Mouse (Mus musculus): ENCODE data around the gene Ext2. TPM values are rescaled to one million over a fixed set of nuclear protein-coding genes. Genes with fewer than 3 reads are reported as not detected.
A peak's percentile ranks its signal among the peaks of the same experiment; 100 is the strongest.

Ext2 gene
- polyA plus RNA-seq, 1 experiment from 2014 or later, result 22.6 TPM

GRCm38 (mm10) chr2:93811812-93812211 lies 10.6 kb downstream of the Ext2 start:
- Histone ChIP-seq H3K4me1 (ENCODE audit: insufficient read depth) (no peaks in the 10 kb centered on the region), H3K9ac (replicated peaks) (no peak overlapping the region), H3K27me3 (ENCODE audit: insufficient read depth, low read length) (no peaks in the 10 kb centered on the region), H3K36me3 (replicated peaks; ENCODE audit: insufficient read depth, low read length) (peaks cover 8% of the 10 kb centered on the region; the same call in 1 of the 2 replicates), H3K4me2 (ENCODE audit: low read depth, low read length) (no peak overlapping the region), H3K4me3 (ENCODE audit: low read depth, low read length) (no peak overlapping the region), H3K27ac (ENCODE audit: low read depth) (no peak overlapping the region), H3K9me3 (ENCODE audit: low read length) (no peaks in the 10 kb centered on the region)
- peak; percentile 79 for DNase-seq
- TF ChIP-seq EP300 (IDR thresholded peaks at IDR 0.05; ENCODE audit: low read depth) (no peak), CTCF (IDR thresholded peaks at IDR 0.05; ENCODE audit: low read depth) (peak; percentile 95)
- ATAC-seq, result peak; percentile 84
- WGBS (ENCODE audit: insufficient replicate concordance), result 29% methylated on average over 4 of the region's 4 CpGs

- Histone ChIP-seq H3K4me1 (ENCODE audit: insufficient read depth) (no peaks in the 10 kb centered on the region), H3K9ac (replicated peaks) (no peak overlapping the region), H3K36me3 (replicated peaks; ENCODE audit: insufficient read depth, low read length) (peaks cover 9% of the 10 kb centered on the region; the same call in 1 of the 2 replicates), H3K4me3 (ENCODE audit: low read depth, low read length) (no peak overlapping the region), H3K27me3 (ENCODE audit: insufficient read depth, low read length) (no peaks in the 10 kb centered on the region), H3K4me2 (ENCODE audit: low read depth, low read length) (no peak overlapping the region), H3K27ac (ENCODE audit: low read depth) (no peak overlapping the region), H3K9me3 (ENCODE audit: low read length) (no peaks in the 10 kb centered on the region)
- TF ChIP-seq EP300 (IDR thresholded peaks at IDR 0.05; ENCODE audit: low read depth), result no peak
- TF ChIP-seq CTCF (IDR thresholded peaks at IDR 0.05; ENCODE audit: low read depth), result peak; percentile 83
- 5% methylated on average over 2 of the region's 2 CpGs for WGBS (ENCODE audit: insufficient replicate concordance)
- DNase-seq, result peak; percentile 46
- no peak for ATAC-seq
These were observed 12.4 kb downstream of the Ext2 start for GRCm38 (mm10) chr2:93809931-93810330.

- no peak overlapping the region for H3K9ac ChIP-seq (replicated peaks)
- peaks cover 7% of the 10 kb centered on the region; the same call in 1 of the 2 replicates for H3K36me3 ChIP-seq (replicated peaks; ENCODE audit: insufficient read depth, low read length)
- WGBS (ENCODE audit: insufficient replicate concordance), result 78% methylated on average over 5 of the region's 5 CpGs
- no peaks in the 10 kb centered on the region for H3K4me1 ChIP-seq (ENCODE audit: insufficient read depth)
- TF ChIP-seq CTCF (IDR thresholded peaks at IDR 0.05; ENCODE audit: low read depth), result no peak
- TF ChIP-seq EP300 (IDR thresholded peaks at IDR 0.05; ENCODE audit: low read depth), result no peak
- ATAC-seq (no peak), DNase-seq (no peak)
- H3K9me3 ChIP-seq (ENCODE audit: low read length), result no peaks in the 10 kb centered on the region
- no peaks in the 10 kb centered on the region for H3K27me3 ChIP-seq (ENCODE audit: insufficient read depth, low read length)
- H3K4me3 ChIP-seq (ENCODE audit: low read depth, low read length), result no peak overlapping the region
- H3K27ac ChIP-seq (ENCODE audit: low read depth), result no peak overlapping the region
- H3K4me2 ChIP-seq (ENCODE audit: low read depth, low read length), result no peak overlapping the region
These were observed 14.3 kb downstream of the Ext2 start for GRCm38 (mm10) chr2:93808071-93808470.

DNA sequence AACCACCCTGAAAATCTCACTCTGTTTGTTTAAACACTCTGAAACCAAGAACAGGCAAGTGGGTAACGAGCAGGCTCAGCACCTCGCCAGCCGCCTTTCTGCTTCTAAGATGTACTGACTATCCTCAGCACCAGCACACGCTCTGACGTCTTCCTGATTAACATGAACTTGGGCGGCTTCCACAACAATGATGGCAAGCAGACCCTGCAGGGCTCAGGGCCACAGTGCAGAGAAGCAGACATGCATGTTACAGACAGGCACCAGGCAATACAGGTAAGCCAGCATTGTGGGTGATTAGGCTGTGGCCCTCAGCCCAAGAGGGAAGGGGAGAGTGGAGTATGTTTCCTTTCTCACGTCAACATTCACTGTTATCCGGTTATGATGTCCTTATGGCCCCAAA lies 14.9 kb downstream of the Ext2 start:
- Histone ChIP-seq H3K27me3 (ENCODE audit: insufficient read depth, low read length) (no peaks in the 10 kb centered on the region), H3K9me3 (ENCODE audit: low read length) (no peaks in the 10 kb centered on the region), H3K36me3 (replicated peaks; ENCODE audit: insufficient read depth, low read length) (peaks cover 6% of the 10 kb centered on the region; the same call in 1 of the 2 replicates), H3K9ac (replicated peaks) (no peak overlapping the region), H3K4me1 (ENCODE audit: insufficient read depth) (no peaks in the 10 kb centered on the region), H3K27ac (ENCODE audit: low read depth) (no peak overlapping the region), H3K4me3 (ENCODE audit: low read depth, low read length) (no peak overlapping the region), H3K4me2 (ENCODE audit: low read depth, low read length) (no peak overlapping the region)
- WGBS (ENCODE audit: insufficient replicate concordance), result 86% methylated on average over 8 of the region's 8 CpGs
- ATAC-seq (no peak), DNase-seq (no peak)
- TF ChIP-seq EP300 (IDR thresholded peaks at IDR 0.05; ENCODE audit: low read depth) (no peak), CTCF (IDR thresholded peaks at IDR 0.05; ENCODE audit: low read depth) (no peak)

GRCm38 (mm10) chr2:93806487-93807201 lies 15.7 kb downstream of the Ext2 start:
- H3K4me3 ChIP-seq (ENCODE audit: low read depth, low read length), result no peak overlapping the region
- no peak overlapping the region for H3K27ac ChIP-seq (ENCODE audit: low read depth)
- peaks cover 14% of the 10 kb centered on the region; the same call in 1 of the 2 replicates for H3K36me3 ChIP-seq (replicated peaks; ENCODE audit: insufficient read depth, low read length)
- no peaks in the 10 kb centered on the region for H3K4me1 ChIP-seq (ENCODE audit: insufficient read depth)
- no peak overlapping the region for H3K4me2 ChIP-seq (ENCODE audit: low read depth, low read length)
- 83% methylated on average over 6 of the region's 6 CpGs for WGBS (ENCODE audit: insufficient replicate concordance)
- no peak for ATAC-seq
- no peaks in the 10 kb centered on the region for H3K9me3 ChIP-seq (ENCODE audit: low read length)
- no peak for DNase-seq
- H3K27me3 ChIP-seq (ENCODE audit: insufficient read depth, low read length), result no peaks in the 10 kb centered on the region
- no peak overlapping the region for H3K9ac ChIP-seq (replicated peaks)
- TF ChIP-seq EP300 (IDR thresholded peaks at IDR 0.05; ENCODE audit: low read depth) (no peak), CTCF (IDR thresholded peaks at IDR 0.05; ENCODE audit: low read depth) (peak; percentile 27; the same call in 1 of the 2 replicates)

DNA sequence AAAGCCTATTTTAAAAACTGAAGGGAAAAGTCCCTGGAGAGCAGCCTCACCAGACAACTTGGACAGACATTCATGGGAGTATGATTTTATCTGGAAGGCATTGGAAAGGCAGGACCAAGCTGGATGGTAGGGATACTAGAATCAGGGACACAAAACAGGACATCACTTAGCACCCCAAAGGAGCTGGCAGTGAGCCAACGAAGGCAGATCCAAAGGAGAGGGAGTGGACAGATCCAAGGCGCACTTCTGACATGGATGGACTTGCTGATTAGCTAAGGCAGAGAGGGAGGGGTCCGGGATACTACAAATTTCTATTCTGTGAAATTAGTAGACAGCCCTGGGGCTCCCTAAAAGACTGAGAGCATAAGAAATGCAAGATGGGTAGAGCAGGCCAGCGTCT lies 16.8 kb downstream of the Ext2 start:
- Histone ChIP-seq H3K36me3 (replicated peaks; ENCODE audit: insufficient read depth, low read length) (peaks cover 14% of the 10 kb centered on the region; the same call in 1 of the 2 replicates), H3K9ac (replicated peaks) (no peak overlapping the region), H3K4me3 (ENCODE audit: low read depth, low read length) (no peak overlapping the region), H3K9me3 (ENCODE audit: low read length) (no peaks in the 10 kb centered on the region), H3K27me3 (ENCODE audit: insufficient read depth, low read length) (no peaks in the 10 kb centered on the region), H3K4me1 (ENCODE audit: insufficient read depth) (no peaks in the 10 kb centered on the region), H3K27ac (ENCODE audit: low read depth) (no peak overlapping the region), H3K4me2 (ENCODE audit: low read depth, low read length) (no peak overlapping the region)
- DNase-seq (no peak), ATAC-seq (no peak)
- no peak for TF ChIP-seq EP300 (IDR thresholded peaks at IDR 0.05; ENCODE audit: low read depth)
- no peak for TF ChIP-seq CTCF (IDR thresholded peaks at IDR 0.05; ENCODE audit: low read depth)
- 75% methylated on average over 4 of the region's 4 CpGs for WGBS (ENCODE audit: insufficient replicate concordance)

All from liver, postnatal 0 days (tissue).